Mouse (Mus musculus) urinary bladder, postnatal 10 days (tissue): ENCODE measurements at regions not wholly inside any gene's neighbourhood (a gene's known extent, or its start where the extent isn't known, plus 50 kb on each side); places are given as distances from the start of the nearest gene placed in this dataset.

Source experiments
- DNase-seq: peaks from one replicate; pipeline ENCODE4 v3.0.0; 2022; ENCODE audit warnings: low spot score

DNA sequence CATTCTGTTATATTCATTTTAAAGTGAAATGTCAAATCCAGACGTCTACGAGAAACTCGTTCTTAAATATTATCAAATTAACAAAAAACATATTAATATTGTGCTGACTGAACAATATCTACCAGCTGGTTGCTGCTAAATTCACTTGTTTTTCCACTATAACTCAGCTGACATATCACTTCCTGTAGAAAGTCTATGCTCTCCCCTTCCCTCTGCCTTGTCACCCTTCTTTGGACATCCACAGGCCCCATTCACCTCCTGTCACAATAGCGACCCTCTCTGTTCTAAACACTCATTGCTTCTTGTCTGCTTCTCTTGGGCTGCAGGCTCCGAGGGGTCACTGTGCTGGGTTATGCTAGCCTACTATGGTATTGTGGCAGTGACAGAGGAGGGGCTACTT is 52.5 kb upstream of the Cplx2 start:
- DNase-seq = no peak

DNA sequence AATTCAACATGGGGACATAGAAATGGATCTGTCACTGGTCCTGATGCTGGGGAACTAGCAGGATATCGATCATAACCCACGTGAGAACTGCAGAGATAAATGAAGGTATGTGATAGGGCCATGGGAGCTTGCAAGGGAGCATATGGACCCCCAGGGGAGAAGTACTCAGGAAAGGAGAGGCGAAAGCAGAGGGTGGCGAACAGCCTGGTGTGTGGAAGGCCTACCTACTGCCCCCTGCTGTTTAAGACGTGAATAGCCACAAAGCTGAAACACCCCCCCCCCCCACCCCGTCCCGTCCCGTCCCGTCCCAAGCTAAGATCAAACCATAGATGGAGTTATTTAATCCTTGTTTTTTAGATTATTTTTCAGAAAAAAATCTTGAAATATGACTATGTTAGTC is 50.9 kb upstream of the Cplx2 start:
- no peak for DNase-seq

DNA sequence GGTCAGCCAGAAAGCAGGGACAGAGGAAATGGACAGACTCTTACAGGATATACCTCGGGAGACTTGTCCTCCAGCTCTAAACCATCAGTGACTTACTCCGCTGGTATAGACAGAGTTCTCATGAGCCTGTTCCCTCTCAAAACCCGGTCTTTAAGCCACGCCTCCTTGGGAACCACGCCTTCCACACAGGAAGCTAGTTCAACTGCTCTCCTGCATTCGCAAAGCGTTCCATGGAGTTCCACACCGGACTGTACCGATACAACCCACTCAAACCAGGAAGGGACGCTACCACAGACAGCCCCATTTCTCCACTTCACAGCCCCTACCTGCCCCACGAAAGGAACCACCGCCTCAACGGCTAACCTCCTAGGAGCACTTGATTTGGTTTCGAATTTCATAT is 50.1 kb upstream of the Cplx2 start:
- no peak for DNase-seq
